Mouse (Mus musculus) naive thymus-derived CD4-positive, alpha-beta T cell, adult 2 months (primary cell): ENCODE results near the gene Atp6v1g2.
A peak's percentile ranks its signal among the peaks of the same experiment; 100 is the strongest.

Experiments used
- DNase-seq: peaks from one replicate; pipeline ENCODE4 v3.0.0-alpha.2; 2011; ENCODE audit warnings: low read depth

The Atp6v1g2 gene

DNA sequence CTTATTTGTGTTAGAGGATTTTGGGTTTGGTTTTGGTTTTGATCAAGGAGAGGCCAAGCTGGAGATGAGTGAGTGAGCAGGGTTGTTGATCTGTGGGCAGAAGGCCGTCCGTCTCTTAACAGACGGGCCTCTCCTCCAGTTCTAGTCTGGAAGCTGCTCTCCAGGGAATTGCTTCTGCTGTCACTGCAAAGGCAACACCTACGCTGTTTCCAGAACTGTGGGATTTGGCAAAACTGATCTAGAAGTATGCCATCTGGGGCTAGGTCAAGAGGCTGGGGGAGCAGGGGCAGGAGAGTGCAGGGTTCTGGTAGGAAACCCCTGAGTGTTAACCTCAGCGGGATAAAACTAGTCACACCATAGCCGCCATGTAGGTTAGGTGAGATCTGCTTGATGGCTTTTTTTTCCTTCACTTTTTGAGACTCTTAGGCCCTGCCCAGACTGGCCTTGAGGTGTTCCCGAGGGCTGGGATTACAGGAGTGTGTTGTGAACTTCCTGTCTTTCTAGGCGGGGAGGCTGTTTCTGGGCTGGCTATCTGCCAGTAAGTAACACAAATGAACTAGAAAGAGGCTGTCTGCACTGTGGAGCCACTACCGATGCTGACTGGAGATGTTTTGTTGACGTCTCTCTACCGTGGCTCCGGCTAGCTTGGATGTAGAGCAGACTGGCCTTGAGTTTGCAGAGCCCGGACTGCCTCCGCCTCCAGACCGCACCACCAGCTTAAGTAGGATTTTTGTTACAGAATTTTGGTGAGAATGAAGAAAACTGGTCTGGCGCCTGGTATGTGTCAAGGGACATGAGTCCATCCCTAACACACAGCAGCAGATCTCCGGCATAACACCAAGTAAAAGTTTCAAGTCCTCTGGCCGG lies at the start of gene Atp6v1g2:
TSS of gene Atp6v1g2 (plus strand) at position 547 of the 867 bp plus-strand sequence.
- DNase-seq = peak; percentile 66

GRCm38 (mm10) chr17:35185639-35186611 lies 47.5 kb upstream of the Atp6v1g2 start:
- peak; percentile 90 for DNase-seq

- peak; percentile 85 for DNase-seq
Measured at GRCm38 (mm10) chr17:35186681-35187080, 46.8 kb upstream of the Atp6v1g2 start.

DNA sequence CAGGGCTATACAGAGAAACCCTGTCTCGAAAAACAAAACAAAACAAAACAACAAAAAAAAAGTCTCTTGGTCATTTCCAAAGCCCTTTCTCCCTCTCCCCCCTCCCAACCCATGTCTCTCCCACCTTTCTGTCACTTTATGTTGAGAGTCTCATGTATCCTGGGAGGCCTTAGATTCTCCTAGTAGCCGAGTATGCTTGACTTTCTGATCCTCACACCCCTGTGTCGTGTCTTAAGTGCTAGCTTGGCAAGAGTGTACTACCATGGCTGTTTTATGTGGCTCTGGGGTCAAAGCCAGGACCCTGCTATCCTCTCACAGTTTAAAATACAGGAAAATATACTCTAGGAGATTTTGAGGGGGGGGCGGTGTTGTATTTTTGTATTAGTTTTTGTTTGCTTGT lies 46.1 kb upstream of the Atp6v1g2 start:
- peak; percentile 46 for DNase-seq

GRCm38 (mm10) chr17:35187959-35188610 lies 45.4 kb upstream of the Atp6v1g2 start, which contains the start of gene Lst1:
Lst1 (minus strand) TSS chr17:35188439.
- DNase-seq = no peak

- DNase-seq = peak; percentile 43
Measured at GRCm38 (mm10) chr17:35189186-35189585, 44.3 kb upstream of the Atp6v1g2 start.

DNA sequence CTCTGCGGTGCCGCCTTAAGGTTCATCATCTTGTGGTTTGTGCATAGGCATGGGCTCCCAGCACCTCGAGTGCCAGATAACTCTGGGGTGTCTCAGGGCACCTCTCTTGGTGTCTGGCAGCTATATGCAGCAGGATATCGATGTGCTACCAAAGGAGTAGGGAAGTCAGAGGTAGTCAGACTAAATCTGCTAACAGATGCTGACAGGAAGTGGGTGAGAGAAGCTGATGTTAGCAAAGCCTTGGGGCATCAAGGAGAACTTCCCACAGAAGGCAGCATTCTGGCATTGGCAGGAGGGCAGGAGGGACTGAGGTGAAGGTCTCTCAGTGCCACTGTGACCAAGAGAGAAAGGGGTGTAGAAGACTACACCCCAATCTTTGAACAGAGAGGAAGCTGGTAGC lies 43.4 kb upstream of the Atp6v1g2 start:
- DNase-seq = peak; percentile 80

DNA sequence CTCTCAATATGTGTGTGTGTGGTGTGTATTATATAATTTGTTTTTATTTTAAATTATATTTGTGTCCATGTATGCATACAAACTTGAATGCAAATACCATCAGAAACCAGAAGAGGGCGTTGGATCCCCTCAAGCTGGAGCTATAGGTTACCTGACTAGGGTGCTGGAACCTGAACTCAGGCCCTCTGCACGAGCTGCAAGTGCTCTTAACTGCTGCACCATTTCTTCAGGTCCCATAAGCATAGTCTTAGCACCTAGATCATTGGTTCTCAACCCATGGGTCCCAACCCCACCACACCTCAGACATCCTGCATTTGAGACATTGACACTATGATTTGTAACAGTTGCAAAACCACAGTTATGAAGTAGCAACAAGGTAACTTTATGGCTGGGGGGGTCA lies 41.7 kb upstream of the Atp6v1g2 start:
- peak; percentile 51 for DNase-seq

DNA sequence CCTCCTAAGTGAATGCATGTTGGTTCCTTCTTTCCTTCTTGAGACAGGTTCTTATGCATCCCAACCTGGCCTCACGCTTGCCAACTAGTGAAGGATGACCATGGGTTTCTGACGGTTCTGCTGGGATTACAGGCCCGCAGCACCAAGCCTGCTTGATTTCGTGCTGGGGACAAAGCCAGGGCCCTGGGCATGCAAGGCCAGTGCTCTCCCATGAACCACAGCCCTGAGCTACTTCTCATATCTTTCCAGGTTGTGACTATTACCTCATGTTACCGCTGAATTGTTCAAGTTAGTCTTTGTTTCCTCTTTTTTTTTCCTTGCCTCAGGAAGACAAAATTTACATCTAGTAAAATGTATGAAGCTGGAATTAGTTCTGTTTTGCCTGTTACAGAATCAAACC lies 40.5 kb upstream of the Atp6v1g2 start:
- no peak for DNase-seq

GRCm38 (mm10) chr17:35193881-35194843 lies 39.3 kb upstream of the Atp6v1g2 start, which contains the start of gene Ltb:
Ltb (plus strand) TSS chr17:35194439.
- peak; percentile 88 for DNase-seq

- DNase-seq = no peak
Measured at GRCm38 (mm10) chr17:35194844-35195630, 38.4 kb upstream of the Atp6v1g2 start.

GRCm38 (mm10) chr17:35195631-35196320 lies 37.7 kb upstream of the Atp6v1g2 start:
- DNase-seq = peak; percentile 95

DNA sequence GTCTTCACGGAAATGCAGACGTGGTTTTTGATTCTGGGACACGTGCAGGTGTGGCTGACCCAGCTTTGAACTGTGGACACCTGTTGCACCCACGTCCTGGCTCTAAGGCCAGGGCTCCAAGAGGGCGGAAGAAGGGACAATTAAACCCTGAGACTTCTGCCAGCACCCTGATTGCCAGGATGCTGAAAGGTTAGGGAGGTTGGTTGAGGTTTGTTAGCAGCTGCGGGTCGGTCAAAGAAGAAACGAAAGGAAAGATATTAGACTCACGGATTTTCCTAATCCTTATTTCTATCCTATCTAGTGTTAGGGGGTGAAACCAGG lies 37.2 kb upstream of the Atp6v1g2 start:
- peak; percentile 58 for DNase-seq

DNA sequence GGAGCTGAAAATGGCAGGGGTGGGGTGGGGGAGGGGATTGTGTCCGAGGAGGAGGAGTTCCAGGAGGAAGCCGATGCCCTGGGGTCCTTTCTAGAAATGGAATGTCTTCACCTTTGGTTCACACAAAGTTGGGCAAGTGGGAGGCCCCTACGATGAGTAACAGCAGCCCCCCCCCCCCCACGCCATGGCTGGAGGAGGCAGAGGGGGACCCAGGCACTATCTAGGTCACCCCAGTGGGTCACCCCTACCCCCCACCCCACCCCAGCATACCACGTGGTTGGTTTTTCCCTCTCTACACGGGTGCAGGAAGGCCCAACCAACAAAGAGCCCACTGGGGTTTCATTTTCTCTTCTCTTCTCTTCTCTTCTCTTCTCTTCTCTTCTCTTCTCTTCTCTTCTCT lies 36.3 kb upstream of the Atp6v1g2 start:
- peak; percentile 63 for DNase-seq

- DNase-seq = no peak
Measured at GRCm38 (mm10) chr17:35198029-35198428, 35.4 kb upstream of the Atp6v1g2 start.

GRCm38 (mm10) chr17:35198946-35199345 lies 34.5 kb upstream of the Atp6v1g2 start:
- DNase-seq = no peak

- peak; percentile 92 for DNase-seq
Measured at GRCm38 (mm10) chr17:35200398-35200797, 33.1 kb upstream of the Atp6v1g2 start.

DNA sequence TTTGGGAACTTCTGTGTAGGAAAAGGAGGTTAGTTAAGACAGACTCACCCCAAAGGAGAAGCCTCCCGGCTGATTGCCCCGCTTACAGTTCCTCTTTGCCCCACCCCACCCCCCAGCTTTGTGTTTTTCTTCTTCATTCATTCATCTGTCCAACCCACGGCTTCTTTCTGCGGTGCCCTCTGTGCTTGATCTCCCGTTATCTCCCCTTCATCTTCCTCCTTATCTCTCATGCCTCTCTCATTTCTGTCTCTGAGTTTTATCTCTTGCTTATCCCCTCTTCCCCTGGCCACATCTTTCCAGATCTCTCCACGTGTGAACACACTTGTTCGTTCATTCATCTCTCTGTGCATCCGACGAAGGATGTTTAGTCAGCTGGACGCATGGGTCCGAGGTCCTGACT lies 32.3 kb upstream of the Atp6v1g2 start:
- peak; percentile 60 for DNase-seq

GRCm38 (mm10) chr17:35201787-35202186 lies 31.7 kb upstream of the Atp6v1g2 start, which contains the start of gene Tnf:
Tnf (minus strand) TSS chr17:35202007.
- peak; percentile 88 for DNase-seq
